Mouse (Mus musculus) lung, embryonic 14.5 days (tissue): ENCODE measurements at regions not wholly inside any gene's neighbourhood (a gene's known extent, or its start where the extent isn't known, plus 50 kb on each side); places are given as distances from the start of the nearest gene placed in this dataset.
A peak's percentile ranks its signal among the peaks of the same experiment; 100 is the strongest.

Experiments
- ATAC-seq: fragments of 200-750 bp; cut with Nextera tagmentation; 2 replicates; pipeline ENCODE4 v1.8.0; 2017; ENCODE audit warnings: mild to moderate bottlenecking, moderate TSS enrichment, moderate library complexity; ENCODE audit not compliant: insufficient read depth
- DNase-seq: peaks from one replicate; pipeline ENCODE4 v3.0.0-alpha.2; 2015
- H3K27ac ChIP-seq: fragments of 300-500 bp; sonication (generic); 2 replicates; pipeline ENCODE4 v1.5.1; 2014; ENCODE audit warnings: low read depth, mild to moderate bottlenecking, moderate library complexity
- H3K27me3 ChIP-seq: fragments of 300-500 bp; sonication (generic); 2 replicates; pipeline ENCODE4 v1.6.1; 2014; ENCODE audit warnings: low read length, control low read depth; ENCODE audit not compliant: insufficient read depth
- H3K36me3 ChIP-seq: fragments of 300-500 bp; sonication (generic); 2 replicates; pipeline ENCODE4 v1.6.1; 2014; ENCODE audit warnings: control low read depth; ENCODE audit not compliant: insufficient read depth
- H3K4me1 ChIP-seq: fragments of 300-500 bp; sonication (generic); 2 replicates; pipeline ENCODE4 v1.6.1; 2014; ENCODE audit warnings: antibody characterized with exemption, control low read depth; ENCODE audit not compliant: insufficient read depth
- H3K4me2 ChIP-seq: fragments of 300-500 bp; sonication (generic); 2 replicates; pipeline ENCODE4 v1.6.1; 2014; ENCODE audit warnings: mild to moderate bottlenecking
- H3K4me3 ChIP-seq: fragments of 300-500 bp; sonication (generic); 2 replicates; pipeline ENCODE4 v1.5.1; 2014; ENCODE audit warnings: low read depth, low read length
- H3K9ac ChIP-seq: fragments of 300-500 bp; sonication (generic); 2 replicates; pipeline ENCODE4 v1.6.1; 2014
- H3K9me3 ChIP-seq: fragments of 300-500 bp; sonication (generic); 2 replicates; pipeline ENCODE4 v1.6.1; 2016; ENCODE audit warnings: low read depth, low read length, control low read depth
- CTCF ChIP-seq: IDR thresholded peaks from 2 replicates; pipeline ENCODE4 v1.5.1; 2016; ENCODE audit warnings: antibody characterized with exemption, low read depth
- WGBS: fragments of 180-500 bp; shearing (Covaris S2); extraction: QIAGEN DNeasy Blood & Tissue Kit; methylation state at CpG from one replicate; pipeline ENCODE4 v1.1.7; 2014; 5-methylcytosine and 5-hydroxymethylcytosine counted together

GRCm38 (mm10) chr2:106455972-106456371 is 237.1 kb upstream of the Mpped2 start:
- no peak for DNase-seq
- Histone ChIP-seq H3K4me2 (no peak overlapping the region), H3K4me3 (no peak overlapping the region), H3K4me1 (no peaks in the 10 kb centered on the region), H3K27ac (no peak overlapping the region), H3K36me3 (no peaks in the 10 kb centered on the region), H3K27me3 (no peaks in the 10 kb centered on the region), H3K9me3 (no peaks in the 10 kb centered on the region), H3K9ac (no peak overlapping the region)
- no peak for TF ChIP-seq CTCF
- 95% methylated on average over 3 of the region's 3 CpGs for WGBS
- no peak for ATAC-seq

GRCm38 (mm10) chr2:106458003-106458402 is 235.1 kb upstream of the Mpped2 start:
- WGBS = 45% methylated on average over 5 of the region's 5 CpGs
- H3K27ac ChIP-seq = no peak overlapping the region
- no peaks in the 10 kb centered on the region for H3K27me3 ChIP-seq
- H3K9ac ChIP-seq = no peak overlapping the region
- ATAC-seq = no peak
- DNase-seq = no peak
- TF ChIP-seq CTCF = no peak
- H3K4me2 ChIP-seq = no peak overlapping the region
- H3K36me3 ChIP-seq = no peaks in the 10 kb centered on the region
- no peak overlapping the region for H3K4me3 ChIP-seq
- no peaks in the 10 kb centered on the region; the same call in 1 of the 2 replicates for H3K4me1 ChIP-seq
- no peaks in the 10 kb centered on the region for H3K9me3 ChIP-seq

- Histone ChIP-seq H3K9ac (no peak overlapping the region), H3K4me2 (no peak overlapping the region)
Observed at GRCm38 (mm10) chr2:106461021-106461420, 232.0 kb upstream of the Mpped2 start.

GRCm38 (mm10) chr2:106461490-106461889 is 231.6 kb upstream of the Mpped2 start:
- peak; percentile 41 for DNase-seq
- peak; percentile 82; the same call in 1 of the 2 replicates for ATAC-seq
- Histone ChIP-seq H3K4me1 (no peaks in the 10 kb centered on the region; the same call in 1 of the 2 replicates), H3K27me3 (no peaks in the 10 kb centered on the region), H3K9ac (no peak overlapping the region), H3K9me3 (no peaks in the 10 kb centered on the region), H3K4me3 (no peak overlapping the region), H3K36me3 (no peaks in the 10 kb centered on the region), H3K27ac (no peak overlapping the region), H3K4me2 (no peak overlapping the region)
- 19% methylated on average over 7 of the region's 7 CpGs for WGBS
- no peak for TF ChIP-seq CTCF

More at GRCm38 (mm10) chr2:106461021-106461420, 232.0 kb upstream of the Mpped2 start:
- no peak overlapping the region for H3K4me3 ChIP-seq
- H3K27ac ChIP-seq = no peak overlapping the region
- DNase-seq (no peak), ATAC-seq (peak; percentile 28; the same call in 1 of the 2 replicates)
- H3K36me3 ChIP-seq = no peaks in the 10 kb centered on the region
- H3K27me3 ChIP-seq = no peaks in the 10 kb centered on the region
- 37% methylated on average over 8 of the region's 8 CpGs for WGBS
- H3K4me1 ChIP-seq = no peaks in the 10 kb centered on the region; the same call in 1 of the 2 replicates
- no peak for TF ChIP-seq CTCF
- no peaks in the 10 kb centered on the region for H3K9me3 ChIP-seq

- Histone ChIP-seq H3K27me3 (no peaks in the 10 kb centered on the region), H3K9me3 (no peaks in the 10 kb centered on the region), H3K27ac (no peak overlapping the region), H3K4me3 (no peak overlapping the region), H3K4me2 (no peak overlapping the region), H3K9ac (no peak overlapping the region), H3K36me3 (no peaks in the 10 kb centered on the region), H3K4me1 (no peaks in the 10 kb centered on the region; the same call in 1 of the 2 replicates)
- TF ChIP-seq CTCF = no peak
- DNase-seq (no peak), ATAC-seq (peak; percentile 35; the same call in 1 of the 2 replicates)
- 39% methylated on average over 12 of the region's 12 CpGs for WGBS
Observed at GRCm38 (mm10) chr2:106461973-106462637, 231.0 kb upstream of the Mpped2 start.

- no peaks in the 10 kb centered on the region for H3K27me3 ChIP-seq
- no peak for TF ChIP-seq CTCF
- H3K4me3 ChIP-seq = no peak overlapping the region
- H3K9me3 ChIP-seq = no peaks in the 10 kb centered on the region
- ATAC-seq = no peak
- no peak overlapping the region for H3K27ac ChIP-seq
- H3K9ac ChIP-seq = no peak overlapping the region
- 33% methylated on average over 3 of the region's 3 CpGs for WGBS
- H3K4me2 ChIP-seq = no peak overlapping the region
- H3K36me3 ChIP-seq = no peaks in the 10 kb centered on the region
- no peaks in the 10 kb centered on the region; the same call in 1 of the 2 replicates for H3K4me1 ChIP-seq
- no peak for DNase-seq
Observed at GRCm38 (mm10) chr2:106465055-106465454, 228.0 kb upstream of the Mpped2 start.

- ATAC-seq (no peak), DNase-seq (no peak)
- no peak overlapping the region for H3K4me2 ChIP-seq
- H3K4me1 ChIP-seq = no peaks in the 10 kb centered on the region; the same call in 1 of the 2 replicates
- WGBS = 92% methylated on average over 3 of the region's 3 CpGs
- no peak overlapping the region for H3K4me3 ChIP-seq
- TF ChIP-seq CTCF = no peak
- no peaks in the 10 kb centered on the region for H3K9me3 ChIP-seq
- no peaks in the 10 kb centered on the region for H3K36me3 ChIP-seq
- no peak overlapping the region for H3K9ac ChIP-seq
- no peak overlapping the region for H3K27ac ChIP-seq
- H3K27me3 ChIP-seq = no peaks in the 10 kb centered on the region
Observed at GRCm38 (mm10) chr2:106465831-106466230, 227.2 kb upstream of the Mpped2 start.
